Mouse (Mus musculus): ENCODE results near the gene Gm20388. TPM values are rescaled to one million over a fixed set of nuclear protein-coding genes. Genes with fewer than 3 reads are reported as not detected.

The Gm20388 gene
- total RNA-seq, 2 experiments from 2014 or later: 1.9 to 2.0 TPM

DNA sequence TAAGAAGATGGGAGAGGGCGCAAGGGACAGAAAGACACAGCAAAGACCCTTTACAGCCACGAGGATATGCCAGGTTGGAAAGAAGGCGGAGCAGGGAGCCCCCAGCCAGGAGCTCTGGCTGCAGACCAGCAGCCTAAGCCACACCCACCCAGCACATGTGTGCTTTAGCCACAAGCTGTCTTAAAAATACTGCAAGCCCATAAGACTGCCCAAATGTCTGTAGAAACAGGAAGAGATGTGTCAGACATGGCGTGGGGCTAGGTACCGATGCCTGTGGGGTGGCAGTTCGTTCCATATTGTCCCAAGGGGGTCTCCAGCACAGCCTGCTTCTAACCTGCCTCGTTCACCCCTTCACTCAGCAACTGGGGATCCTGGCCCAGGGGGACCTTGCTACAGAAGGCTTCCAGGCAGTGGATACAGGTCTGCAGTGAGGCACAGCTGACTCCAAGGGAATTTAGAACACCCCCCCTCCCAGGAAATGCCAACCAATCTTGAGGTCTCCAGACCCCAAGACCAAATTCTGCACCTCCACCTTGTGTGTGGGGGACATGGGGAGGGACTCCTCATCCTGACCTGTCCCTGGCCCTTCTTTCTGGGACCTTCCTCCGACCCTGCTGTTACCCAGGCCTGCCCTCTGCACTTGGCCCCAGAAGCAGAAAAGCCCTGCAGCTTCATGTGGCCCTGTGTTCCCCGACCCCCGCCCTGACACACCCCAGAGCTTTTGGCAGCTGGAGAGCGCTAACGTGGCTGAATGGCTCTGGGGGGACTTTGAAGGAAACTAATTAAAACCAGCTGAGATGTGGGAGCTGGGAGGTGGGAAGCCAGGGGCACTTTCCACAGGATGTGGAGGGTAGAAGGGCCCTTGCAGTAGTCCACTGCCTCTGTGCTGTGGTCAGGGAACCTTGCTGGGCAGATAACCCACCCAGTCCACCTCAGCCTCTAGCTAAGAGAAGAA, 2335.9 kb downstream of the Gm20388 start:
- DNase-seq: no peak

- no peak for DNase-seq
These were observed 2341.1 kb downstream of the Gm20388 start for GRCm38 (mm10) chr8:122251739-122252138.

DNA sequence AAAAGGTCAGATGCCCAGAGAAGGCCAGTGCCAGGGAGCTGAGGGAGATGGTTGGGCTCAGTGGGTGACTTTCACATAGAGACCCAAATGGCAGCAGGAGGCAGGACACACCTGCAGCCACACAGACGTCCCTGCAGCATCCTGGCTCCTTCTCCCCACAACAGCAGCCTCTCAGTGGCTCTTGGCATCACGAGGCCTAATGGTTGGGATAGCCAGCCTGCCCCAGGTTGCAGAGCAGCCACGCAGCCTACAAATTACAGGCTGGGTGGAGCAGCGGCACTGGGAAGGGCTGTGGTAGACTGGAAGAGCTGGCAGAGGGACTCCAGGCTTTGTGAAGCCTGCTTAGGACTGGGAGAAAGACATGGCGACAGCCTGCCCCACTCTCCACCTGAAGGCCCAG, 2341.7 kb downstream of the Gm20388 start:
- DNase-seq: no peak

- peak; percentile 86 for DNase-seq
These were observed 2348.7 kb downstream of the Gm20388 start for GRCm38 (mm10) chr8:122259351-122259750.

- DNase-seq: no peak
These were observed 2350.1 kb downstream of the Gm20388 start for GRCm38 (mm10) chr8:122260755-122261154.

- no peak for DNase-seq
These were observed 2352.2 kb downstream of the Gm20388 start for GRCm38 (mm10) chr8:122262835-122263234.

DNA sequence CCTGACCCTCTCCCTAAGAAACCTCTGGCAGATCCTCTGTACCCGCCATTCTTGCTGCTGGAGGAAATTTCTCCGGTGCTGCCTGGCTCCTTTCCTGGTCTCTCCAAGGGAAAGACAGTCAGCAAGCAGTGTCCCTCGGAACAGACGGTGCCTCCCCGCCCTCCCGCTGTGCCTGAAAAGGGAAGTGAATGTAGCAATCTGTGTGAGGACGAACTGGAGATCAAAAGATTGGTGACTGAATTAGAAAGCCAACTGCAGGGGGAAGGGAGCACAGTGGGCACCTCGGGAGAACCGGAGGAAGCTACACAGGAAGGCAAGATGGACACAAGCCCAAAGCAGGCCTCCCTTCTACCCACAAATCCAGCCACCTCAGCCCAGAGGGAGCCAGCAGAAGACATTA, 2353.6 kb downstream of the Gm20388 start:
- DNase-seq: no peak

- no peak for DNase-seq
These were observed 2354.9 kb downstream of the Gm20388 start for GRCm38 (mm10) chr8:122265522-122265921.

DNA sequence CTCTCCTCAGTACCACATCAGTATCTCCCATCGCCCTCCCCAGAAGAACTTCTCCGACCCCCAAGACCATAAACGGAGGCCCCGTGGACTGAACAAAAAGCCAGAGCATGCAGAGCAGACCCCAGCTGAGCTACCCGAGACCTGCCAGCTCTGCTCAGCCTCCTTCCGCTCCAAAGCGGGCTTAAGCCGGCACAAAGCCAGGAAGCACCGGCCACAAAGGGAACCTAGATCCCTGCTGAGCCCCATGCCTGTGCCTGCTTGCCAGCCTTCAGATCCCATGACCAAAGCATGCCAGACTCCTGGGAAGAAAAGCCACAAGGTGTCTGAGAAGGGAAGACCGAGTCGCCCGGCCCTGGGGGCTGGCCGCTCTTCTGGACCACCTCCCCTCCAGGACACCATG, 2356.2 kb downstream of the Gm20388 start:
- DNase-seq: no peak

DNA sequence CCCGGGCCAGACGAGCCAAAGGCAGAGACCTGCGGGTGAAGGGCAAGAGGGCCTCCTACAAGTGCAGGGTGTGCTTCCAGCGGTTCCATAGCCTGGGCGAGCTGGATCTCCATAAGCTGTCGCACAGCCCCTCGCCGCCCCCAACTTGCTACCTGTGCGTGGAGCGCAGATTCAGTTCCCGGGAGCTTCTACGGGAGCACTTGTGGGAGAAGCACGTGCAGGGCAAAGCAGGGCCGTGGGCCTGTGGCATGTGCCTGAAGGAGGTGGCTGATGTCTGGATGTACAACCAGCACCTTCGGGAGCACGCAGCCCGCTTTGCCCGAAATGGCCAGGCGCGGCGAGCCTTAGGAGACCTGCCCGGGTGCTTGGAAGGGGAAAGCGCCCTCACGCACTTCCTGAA, 2358.2 kb downstream of the Gm20388 start:
- no peak for DNase-seq

GRCm38 (mm10) chr8:122269404-122269803, 2358.8 kb downstream of the Gm20388 start:
- peak; percentile 87 for DNase-seq

- no peak for DNase-seq
These were observed 2359.9 kb downstream of the Gm20388 start for GRCm38 (mm10) chr8:122270555-122270954.

- peak; percentile 91 for DNase-seq
These were observed 2362.5 kb downstream of the Gm20388 start for GRCm38 (mm10) chr8:122273152-122273551.

DNA sequence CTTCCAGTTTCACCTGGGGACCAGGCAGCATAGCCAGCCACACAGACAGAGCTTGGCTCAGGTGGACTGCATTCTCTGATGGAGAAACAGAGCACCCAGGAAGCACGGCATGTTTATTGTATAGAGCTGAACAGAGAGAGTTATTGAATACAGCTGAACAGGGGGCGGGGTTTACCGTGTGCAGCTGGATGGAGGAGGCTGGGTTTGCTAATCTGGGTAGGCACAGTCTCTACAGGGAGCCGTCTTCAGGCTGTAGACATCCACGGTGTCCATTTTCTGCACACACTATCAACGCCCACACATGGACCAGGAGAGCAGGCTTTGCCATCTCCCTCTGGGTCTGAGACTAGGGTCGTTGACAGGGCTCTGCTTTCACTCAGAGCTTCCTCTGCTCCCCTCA, 2363.2 kb downstream of the Gm20388 start:
- no peak for DNase-seq

DNA sequence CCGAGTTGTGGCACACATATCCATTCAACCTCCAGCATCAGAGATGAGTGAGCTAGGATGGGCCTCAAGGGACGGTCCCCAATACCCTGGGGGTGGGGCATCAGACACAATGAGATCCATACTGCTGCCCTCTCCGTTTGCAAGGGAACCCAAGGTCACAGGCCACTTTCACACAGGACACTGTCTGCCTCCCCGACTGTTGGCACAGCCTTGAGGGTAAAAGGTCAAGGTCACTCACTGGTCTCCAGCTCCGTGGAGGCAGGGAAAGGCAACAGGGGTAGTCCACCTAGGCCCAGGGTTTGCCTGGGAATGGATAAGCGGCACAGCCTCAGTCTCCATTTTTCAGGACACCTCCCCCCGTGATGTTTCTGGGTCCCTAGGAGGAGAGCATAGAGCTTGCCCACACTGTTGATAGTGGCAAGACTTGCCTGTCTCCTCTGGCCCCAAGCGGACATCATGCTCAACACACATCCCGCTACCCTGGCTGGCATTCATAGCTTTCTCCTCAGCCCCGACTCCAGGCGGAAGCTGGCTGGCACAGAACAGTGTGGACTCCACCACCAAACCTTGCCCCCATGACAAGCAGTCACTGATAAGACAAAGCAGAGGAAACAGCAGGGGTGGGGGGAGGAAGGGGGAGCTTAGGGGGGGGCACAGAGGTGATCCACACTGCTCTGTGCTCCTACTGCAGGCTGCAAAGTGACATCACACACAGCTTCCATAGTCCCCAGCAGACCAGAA, 2364.2 kb downstream of the Gm20388 start:
- DNase-seq: peak; percentile 57

DNA sequence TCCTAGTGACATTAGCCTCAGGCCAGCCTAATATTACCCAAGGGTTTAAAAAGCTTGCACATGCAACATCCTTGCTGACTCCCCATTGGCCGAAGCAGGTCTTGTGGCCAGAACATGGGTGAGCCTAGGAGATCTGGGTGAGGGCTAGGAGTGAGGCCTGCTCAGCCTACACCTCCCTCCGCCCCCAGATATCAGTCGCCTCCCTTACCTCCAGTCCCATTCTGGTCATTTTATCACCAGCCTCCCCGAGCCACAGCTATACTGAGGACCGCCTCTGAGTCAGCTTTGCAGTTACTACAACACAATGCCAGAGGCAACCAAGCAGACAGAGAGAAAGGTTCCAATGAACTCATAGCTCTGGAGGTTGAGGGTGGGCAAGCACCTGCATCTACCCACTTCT, 2365.7 kb downstream of the Gm20388 start:
- no peak for DNase-seq

DNA sequence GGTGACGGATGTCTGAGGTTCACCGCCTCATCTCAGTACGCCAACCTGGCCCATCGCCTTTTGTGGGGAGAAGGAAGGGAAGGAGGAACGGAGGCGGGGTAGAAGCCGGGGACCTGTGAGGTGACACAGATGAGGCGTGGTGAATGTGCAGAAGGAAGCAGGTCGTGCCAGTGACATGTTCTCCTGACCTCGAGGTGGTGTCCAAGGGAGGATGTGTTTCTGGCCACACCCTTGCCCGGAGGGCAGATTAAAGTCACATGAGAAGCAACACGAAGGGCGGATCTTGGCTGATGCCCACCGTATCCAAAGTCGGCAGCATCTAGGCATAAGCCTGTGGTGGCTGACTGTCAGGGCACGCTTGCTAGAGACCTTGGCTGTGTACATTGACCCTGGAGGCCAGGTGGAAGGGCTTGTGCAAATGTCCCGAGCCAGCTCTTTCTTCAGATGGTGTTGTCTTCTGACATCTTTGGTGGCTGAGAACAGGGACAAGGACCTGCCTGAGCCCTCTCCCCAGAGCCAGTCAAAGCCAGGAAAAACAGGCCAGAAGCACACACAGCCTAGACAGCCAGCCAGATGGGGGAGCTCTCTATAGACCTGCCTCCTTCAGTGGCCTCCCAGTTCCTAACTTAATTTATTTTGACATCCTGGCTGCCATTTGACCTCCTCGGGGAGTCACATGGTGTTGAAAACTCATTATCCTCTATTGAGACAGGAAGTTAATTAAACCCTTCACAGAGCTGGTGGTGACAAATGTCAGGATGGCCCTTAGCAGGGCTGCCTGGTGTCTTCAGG, 2366.8 kb downstream of the Gm20388 start:
- DNase-seq: no peak

DNA sequence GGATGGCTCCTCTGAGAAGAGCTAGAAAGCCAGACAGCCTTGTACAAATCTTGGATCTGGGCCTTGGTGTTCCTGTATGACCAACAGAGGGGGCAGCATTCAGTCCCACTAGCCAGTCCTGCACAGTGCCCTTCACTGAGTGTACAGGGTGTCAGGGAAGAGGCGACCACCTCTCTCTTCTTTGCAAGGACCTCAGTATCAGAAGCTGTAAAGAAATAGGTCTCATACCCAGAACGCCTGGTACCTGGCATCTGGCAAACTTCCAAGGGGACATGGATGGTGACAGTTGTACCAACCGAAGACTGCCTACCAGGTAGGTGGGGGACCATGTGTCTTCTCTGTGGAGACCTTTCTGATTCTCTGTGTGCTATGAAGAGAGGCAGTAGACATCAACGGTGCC, 2369.5 kb downstream of the Gm20388 start:
- DNase-seq: no peak

DNA sequence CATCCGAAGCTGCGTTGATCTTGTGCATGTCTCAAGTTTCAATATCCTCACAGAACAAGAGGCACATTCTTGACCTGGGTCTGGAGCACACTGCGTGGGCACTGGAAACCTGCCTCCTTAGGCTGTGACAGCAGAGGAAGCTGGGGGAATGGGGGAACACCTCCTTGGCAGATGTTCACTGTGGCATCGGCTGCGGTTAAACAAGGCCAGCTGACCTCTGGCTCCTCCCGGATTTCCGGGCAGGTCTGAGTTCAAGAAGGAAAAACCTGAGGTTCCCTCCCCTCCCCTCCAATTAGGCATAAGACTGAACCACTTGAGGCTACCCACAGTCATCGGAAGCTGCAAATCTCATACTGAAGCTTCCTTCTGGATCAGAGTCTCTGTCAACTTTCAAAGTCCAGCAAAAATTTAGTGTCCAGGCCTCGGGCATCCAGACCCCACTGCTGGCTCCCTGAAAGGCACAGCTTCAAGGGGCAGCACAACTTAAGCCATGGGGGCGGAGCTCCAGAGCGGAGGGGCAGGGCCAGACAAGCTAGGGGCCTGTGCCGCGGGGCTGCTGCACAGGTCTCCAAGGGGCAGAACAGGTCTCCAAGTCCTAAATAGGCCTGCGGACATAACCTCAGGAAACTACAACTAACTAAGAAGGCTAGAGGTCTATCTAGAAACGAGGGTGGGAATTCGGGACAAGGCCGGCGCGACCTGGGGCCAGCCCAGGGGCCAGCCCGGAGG, 2370.1 kb downstream of the Gm20388 start:
- peak; percentile 29 for DNase-seq

GRCm38 (mm10) chr8:122281317-122282034, 2370.8 kb downstream of the Gm20388 start:
- DNase-seq: peak; percentile 100

DNA sequence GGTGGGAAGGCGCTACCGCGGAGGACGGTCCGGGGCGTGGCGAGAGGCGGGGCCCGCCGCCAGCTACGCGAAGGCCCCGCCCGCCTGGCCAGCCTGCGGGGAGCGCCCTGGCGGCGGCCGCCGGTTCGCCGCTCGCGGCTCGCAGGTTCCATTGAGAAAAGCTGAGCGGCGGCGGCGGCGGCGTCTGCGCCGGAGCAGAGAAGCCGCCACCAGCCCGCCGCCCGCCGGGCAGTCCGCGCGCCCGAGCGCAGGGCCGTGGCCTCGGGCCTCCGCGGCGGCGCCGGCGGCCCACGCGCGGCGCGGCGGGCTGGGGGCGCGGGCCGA, 2371.4 kb downstream of the Gm20388 start, which contains the start of gene Zfpm1:
Gene Zfpm1 (plus strand): TSS at position 107 of the 324 bp plus-strand sequence.
- DNase-seq: no peak
